ENCODE assay signal across 10 mouse cellular contexts in the genomic region with DNA sequence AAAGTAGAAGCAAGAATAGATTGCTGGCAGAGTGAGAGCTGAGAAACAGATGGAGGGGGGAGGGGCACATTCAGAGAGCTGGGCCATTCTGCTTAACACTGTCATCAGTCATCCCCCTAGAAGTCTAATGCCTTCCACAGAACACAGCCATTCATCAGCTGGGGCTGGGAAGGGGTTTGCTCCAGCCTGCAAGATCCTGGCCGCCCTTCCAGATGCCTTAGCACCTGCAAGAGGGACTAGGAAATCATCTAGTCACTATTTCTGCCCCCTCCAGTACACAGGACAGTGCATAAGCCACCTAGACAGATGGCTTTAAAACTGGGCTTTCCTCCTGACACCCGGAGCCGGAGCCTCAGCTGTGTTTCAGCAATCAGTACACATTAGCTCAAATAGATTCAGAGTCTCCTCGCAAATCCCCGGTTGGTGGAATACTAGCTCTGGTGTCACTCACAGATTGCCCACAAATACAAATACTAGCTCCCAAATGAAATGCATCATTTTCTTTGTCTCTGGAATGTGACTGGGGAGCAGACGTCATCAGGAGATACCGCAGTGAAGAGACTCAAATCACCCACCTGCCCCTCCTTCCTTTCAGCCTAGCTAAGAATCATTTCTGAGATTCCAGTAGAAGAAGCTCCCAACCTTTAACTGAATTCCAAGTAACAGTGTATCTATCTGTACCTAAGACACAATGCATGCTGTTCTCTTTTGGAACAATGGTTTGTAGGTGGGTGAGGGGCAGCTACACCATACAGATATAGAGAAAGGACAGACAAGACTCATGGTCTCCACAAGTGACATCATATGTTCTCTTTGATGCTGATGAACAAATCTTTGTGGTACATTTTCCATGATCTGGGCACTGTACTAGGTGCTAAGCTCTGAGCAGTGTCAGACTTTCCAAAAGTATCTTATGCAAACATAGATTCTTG. TPM values are rescaled to one million over a fixed set of nuclear protein-coding genes. Genes with fewer than 3 reads are reported as not detected.
DNase-seq lines count a peak whose midpoint lies in the region; ATAC-seq and TF ChIP-seq lines count a peak whose summit lies in the region.
"Had no signal": no experiment of that assay in that cellular context is flagged by ENCODE, and none has a peak within 500 bp of the region (broad histone marks: within the 10 kb centered on the region; RNA-seq: fewer than 3 reads in every experiment).

No protein-coding gene starts in this region.

- no peaks in the 10 kb centered on the region for H3K27me3 ChIP-seq in hindbrain, embryonic 14.5 days (ENCODE audit: control insufficient read depth, insufficient read depth, low read length)
- H3K27me3 ChIP-seq in limb, embryonic 14.5 days (ENCODE audit: control insufficient read depth, insufficient read depth, low read length) = no peaks in the 10 kb centered on the region
- H3K27me3 ChIP-seq: limb, embryonic 13.5 days had no signal

- no peaks in the 10 kb centered on the region for H3K9me3 ChIP-seq in hindbrain, embryonic 14.5 days (ENCODE audit: control insufficient read depth, low read length)
- H3K9me3 ChIP-seq in limb, embryonic 14.5 days (ENCODE audit: control insufficient read depth, low read length) = no peaks in the 10 kb centered on the region
- H3K9me3 ChIP-seq: limb, embryonic 13.5 days had no signal

- H3K27ac ChIP-seq in hindbrain, embryonic 14.5 days = peak overlapping the region; percentile 84
- no peak overlapping the region for H3K27ac ChIP-seq in limb, embryonic 14.5 days (replicated peaks; ENCODE audit: low read depth, low read length)
- H3K27ac ChIP-seq: gastrocnemius, adult 2 months; limb, embryonic 13.5 days had no signal

- H3K36me3 ChIP-seq in hindbrain, embryonic 14.5 days (replicated peaks; ENCODE audit: control insufficient read depth, insufficient read depth) = no peaks in the 10 kb centered on the region
- no peaks in the 10 kb centered on the region for H3K36me3 ChIP-seq in limb, embryonic 14.5 days (ENCODE audit: control insufficient read depth, insufficient read depth, low read length)
- H3K36me3 ChIP-seq: limb, embryonic 13.5 days had no signal

- no peak overlapping the region for H3K4me3 ChIP-seq in hindbrain, embryonic 14.5 days (replicated peaks; ENCODE audit: low read length)
- H3K4me3 ChIP-seq in limb, embryonic 14.5 days (replicated peaks; ENCODE audit: low read length) = no peak overlapping the region
- H3K4me3 ChIP-seq: gastrocnemius, adult 2 months; limb, embryonic 13.5 days had no signal

- peaks cover 28% of the 10 kb centered on the region for H3K4me1 ChIP-seq in hindbrain, embryonic 14.5 days (replicated peaks; ENCODE audit: control insufficient read depth, insufficient read depth, low read length)
- H3K4me1 ChIP-seq in limb, embryonic 14.5 days (ENCODE audit: control insufficient read depth, insufficient read depth, low read length) = peaks cover 9% of the 10 kb centered on the region; the same call in 1 of the 2 replicates

- H3K4me2 ChIP-seq in hindbrain, embryonic 14.5 days (replicated peaks) = 0 out of 2 replicates have a peak overlapping the region, but pooled peaks have one; percentile 17
- no peak overlapping the region for H3K4me2 ChIP-seq in limb, embryonic 14.5 days (replicated peaks; ENCODE audit: low read depth, low read length, severe bottlenecking)
- H3K4me2 ChIP-seq: limb, embryonic 13.5 days had no signal

- DNase-seq in layer of hippocampus, adult 11-12 months (ENCODE audit: low spot score) = peak; percentile 67
- no peak for DNase-seq in layer of hippocampus, adult 9-10 months (ENCODE audit: low spot score)
- DNase-seq in hindbrain, embryonic 14.5 days (ENCODE audit: low spot score) = peak; percentile 57
- peak; percentile 38 for DNase-seq in limb, embryonic 14.5 days (ENCODE audit: low spot score)
- no peak for DNase-seq in gastrocnemius, postnatal 14 days
- no peak for DNase-seq in gastrocnemius, postnatal 25 days
- no peak for DNase-seq in lung, postnatal 10 days
- DNase-seq: gastrocnemius, adult 2 months had no signal

- TF ChIP-seq POLR2A in limb, embryonic 14.5 days (IDR thresholded peaks at IDR 0.05; ENCODE audit: borderline replicate concordance, extremely low read depth, insufficient read depth, insufficient read length) = no peak

- H3K9ac ChIP-seq in hindbrain, embryonic 14.5 days = peak overlapping the region; percentile 31
- no peak overlapping the region for H3K9ac ChIP-seq in limb, embryonic 14.5 days (ENCODE audit: low read depth, low read length, severe bottlenecking)
- H3K9ac ChIP-seq: limb, embryonic 13.5 days had no signal

- peak; percentile 86 for ATAC-seq in hindbrain, embryonic 14.5 days (ENCODE audit: low FRiP score)
- no peak; the same call in 1 of the 2 replicates for ATAC-seq in limb, embryonic 14.5 days (ENCODE audit: low FRiP score, low read depth)
- no peak for ATAC-seq in activated CD4-positive, CD25-positive, alpha-beta regulatory T cell, adult 4 months

- intact Hi-C loops in gastrocnemius, postnatal 14 days (cut with DNase I; ENCODE audit: low total_unique reads) = no loop called here

- WGBS in hindbrain, embryonic 14.5 days = 29% methylated on average over 7 of the region's 7 CpGs
- 41% methylated on average over 7 of the region's 7 CpGs for WGBS in limb, embryonic 14.5 days

RNA-seq across cellular contexts. Expression of gene Tbcel, which starts 22.9 kb away (rescaled TPM):
- polyA plus RNA-seq in hindbrain, embryonic 14.5 days (2014; fragmentation: Nextera tagmentation; extraction: Ambion mirVana) = 5.9 and 6.1 TPM in 2 replicates
- 14.2 and 15.2 TPM in 2 replicates for polyA plus RNA-seq in limb, embryonic 14.5 days (2012; rRNA removed)
- polyA plus RNA-seq in limb, embryonic 14.5 days (2014; fragmentation: Nextera tagmentation; extraction: Ambion mirVana) = 5.3 TPM in 2 replicates
- 1 to 10 TPM; 7.5 to 8.2 TPM for polyA plus RNA-seq in activated CD4-positive, CD25-positive, alpha-beta regulatory T cell, adult 4 months (2017; shearing (Covaris generic))
- total RNA-seq in gastrocnemius, postnatal 14 days (2021) = 10 to 100 TPM; 19.5 to 25.0 TPM
- 10 to 100 TPM; 17.0 to 17.6 TPM for total RNA-seq in gastrocnemius, postnatal 25 days (2021)

Comparison
In these comparisons a context has a peak if more than half of its experiments do, and no peak if none do; other contexts are left out.
1. DNase-seq: peak in layer of hippocampus, adult 11-12 months (single experiment), hindbrain, embryonic 14.5 days (single experiment) and limb, embryonic 14.5 days (single experiment); none in layer of hippocampus, adult 9-10 months (single experiment), gastrocnemius, postnatal 14 days (single experiment), gastrocnemius, postnatal 25 days (single experiment) and lung, postnatal 10 days (single experiment).